Mouse (Mus musculus): ENCODE results near the gene Hgfac.

GRCm38 (mm10) chr5:35033068-35033467, 8.2 kb upstream of the Hgfac start:
- no peak for TF ChIP-seq POLR2A (IDR thresholded peaks at IDR 0.05; ENCODE audit: low read depth, low read length)
- no peak for TF ChIP-seq JUND (conservative IDR thresholded peaks at IDR 0.05; ENCODE audit: low read depth, low read length)
- no peak for TF ChIP-seq PAX5 (IDR thresholded peaks at IDR 0.05; ENCODE audit: low read length)
- TF ChIP-seq MAFK (IDR thresholded peaks at IDR 0.05; ENCODE audit: insufficient replicate concordance, low read length) = no peak
- no peak for TF ChIP-seq KAT2A (IDR thresholded peaks at IDR 0.05; ENCODE audit: insufficient replicate concordance, low read length)
- TF ChIP-seq TCF12 (IDR thresholded peaks at IDR 0.05; ENCODE audit: low read depth, low read length) = no peak
- TF ChIP-seq ZMIZ1 (IDR thresholded peaks at IDR 0.05; ENCODE audit: low read depth, low read length) = no peak
- no peak for TF ChIP-seq MEF2A (IDR thresholded peaks at IDR 0.05; ENCODE audit: borderline replicate concordance, low read depth, low read length)
- TF ChIP-seq CTCF (conservative IDR thresholded peaks at IDR 0.05 in 1 of 2, IDR thresholded peaks at IDR 0.05 in 1 of 2; ENCODE audit: low read depth in 2 of 2, low read length in 2 of 2) = peak in 1 of 2 experiments; percentile 82; a peak in 3 of 4 replicates
- no peak for TF ChIP-seq RCOR1 (conservative IDR thresholded peaks at IDR 0.05; ENCODE audit: low read depth, low read length)

Data from CH12.LX (cell line).